Mouse (Mus musculus): ENCODE results near the gene Olfr521. TPM values are rescaled to one million over a fixed set of nuclear protein-coding genes. Genes with fewer than 3 reads are reported as not detected.

Olfr521 gene
- polyA plus RNA-seq, 1 experiment from 2014 or later = not detected

- no peak for ATAC-seq (ENCODE audit: low FRiP score, low TSS enrichment)
- Histone ChIP-seq H3K4me3 (ENCODE audit: low read length) (no peak overlapping the region), H3K27me3 (ENCODE audit: control insufficient read depth, insufficient read depth, low read length) (no peaks in the 10 kb centered on the region)
Measured at GRCm38 (mm10) chr7:99785553-99785952, 22.2 kb downstream of the Olfr521 start.

GRCm38 (mm10) chr7:99786774-99787173 lies 23.5 kb downstream of the Olfr521 start:
- Histone ChIP-seq H3K9ac (ENCODE audit: low read depth, low read length) (no peak overlapping the region), H3K9me3 (ENCODE audit: control insufficient read depth, low read length) (no peaks in the 10 kb centered on the region), H3K27me3 (ENCODE audit: control insufficient read depth, insufficient read depth, low read length) (no peaks in the 10 kb centered on the region), H3K4me2 (replicated peaks; ENCODE audit: low read depth, low read length) (no peak overlapping the region), H3K4me3 (ENCODE audit: low read length) (no peak overlapping the region), H3K27ac (ENCODE audit: low read depth, low read length) (no peak overlapping the region), H3K36me3 (ENCODE audit: control insufficient read depth, insufficient read depth, low read length) (no peaks in the 10 kb centered on the region), H3K4me1 (ENCODE audit: control insufficient read depth, insufficient read depth, low read length) (no peaks in the 10 kb centered on the region)
- 93% methylated on average over 3 of the region's 3 CpGs for WGBS
- no peak for ATAC-seq (ENCODE audit: low FRiP score, low TSS enrichment)

More at GRCm38 (mm10) chr7:99785553-99785952, 22.2 kb downstream of the Olfr521 start:
- Histone ChIP-seq H3K9ac (ENCODE audit: low read depth, low read length) (no peak overlapping the region), H3K4me1 (ENCODE audit: control insufficient read depth, insufficient read depth, low read length) (no peaks in the 10 kb centered on the region), H3K9me3 (ENCODE audit: control insufficient read depth, low read length) (no peaks in the 10 kb centered on the region), H3K4me2 (replicated peaks; ENCODE audit: low read depth, low read length) (no peak overlapping the region), H3K36me3 (ENCODE audit: control insufficient read depth, insufficient read depth, low read length) (no peaks in the 10 kb centered on the region), H3K27ac (ENCODE audit: low read depth, low read length) (no peak overlapping the region)
- 85% methylated on average over 3 of the region's 3 CpGs for WGBS

GRCm38 (mm10) chr7:99787935-99788334 lies 24.6 kb downstream of the Olfr521 start:
- H3K4me3 ChIP-seq (ENCODE audit: low read length) = no peak overlapping the region
- no peaks in the 10 kb centered on the region for H3K27me3 ChIP-seq (ENCODE audit: control insufficient read depth, insufficient read depth, low read length)
- no peak overlapping the region for H3K9ac ChIP-seq (ENCODE audit: low read depth, low read length)
- no peak overlapping the region for H3K27ac ChIP-seq (ENCODE audit: low read depth, low read length)
- WGBS = 23% methylated on average over 2 of the region's 2 CpGs
- no peak for ATAC-seq (ENCODE audit: low FRiP score, low TSS enrichment)
- H3K4me2 ChIP-seq (replicated peaks; ENCODE audit: low read depth, low read length) = no peak overlapping the region
- H3K4me1 ChIP-seq (ENCODE audit: control insufficient read depth, insufficient read depth, low read length) = no peaks in the 10 kb centered on the region
- H3K36me3 ChIP-seq (ENCODE audit: control insufficient read depth, insufficient read depth, low read length) = no peaks in the 10 kb centered on the region
- H3K9me3 ChIP-seq (ENCODE audit: control insufficient read depth, low read length) = no peaks in the 10 kb centered on the region

- Histone ChIP-seq H3K9ac (ENCODE audit: low read depth, low read length) (no peak overlapping the region), H3K4me2 (replicated peaks; ENCODE audit: low read depth, low read length) (no peak overlapping the region), H3K27ac (ENCODE audit: low read depth, low read length) (no peak overlapping the region), H3K27me3 (ENCODE audit: control insufficient read depth, insufficient read depth, low read length) (no peaks in the 10 kb centered on the region), H3K4me1 (ENCODE audit: control insufficient read depth, insufficient read depth, low read length) (no peaks in the 10 kb centered on the region), H3K9me3 (ENCODE audit: control insufficient read depth, low read length) (no peaks in the 10 kb centered on the region), H3K36me3 (ENCODE audit: control insufficient read depth, insufficient read depth, low read length) (no peaks in the 10 kb centered on the region), H3K4me3 (ENCODE audit: low read length) (no peak overlapping the region)
- no peak for ATAC-seq (ENCODE audit: low FRiP score, low TSS enrichment)
- WGBS = 19% methylated on average over 5 of the region's 5 CpGs
Measured at GRCm38 (mm10) chr7:99788563-99788962, 25.3 kb downstream of the Olfr521 start.

- Histone ChIP-seq H3K27me3 (ENCODE audit: control insufficient read depth, insufficient read depth, low read length) (no peaks in the 10 kb centered on the region), H3K36me3 (ENCODE audit: control insufficient read depth, insufficient read depth, low read length) (no peaks in the 10 kb centered on the region), H3K4me3 (ENCODE audit: low read length) (no peak overlapping the region), H3K27ac (ENCODE audit: low read depth, low read length) (no peak overlapping the region), H3K4me1 (ENCODE audit: control insufficient read depth, insufficient read depth, low read length) (peaks cover 6% of the 10 kb centered on the region), H3K9me3 (ENCODE audit: control insufficient read depth, low read length) (no peaks in the 10 kb centered on the region), H3K9ac (ENCODE audit: low read depth, low read length) (no peak overlapping the region), H3K4me2 (replicated peaks; ENCODE audit: low read depth, low read length) (no peak overlapping the region)
- ATAC-seq (ENCODE audit: low FRiP score, low TSS enrichment) = no peak
- 66% methylated on average over 10 of the region's 10 CpGs for WGBS
Measured at GRCm38 (mm10) chr7:99790816-99791215, 27.5 kb downstream of the Olfr521 start.

- WGBS = 35% methylated on average over 2 of the region's 2 CpGs
- Histone ChIP-seq H3K4me1 (ENCODE audit: control insufficient read depth, insufficient read depth, low read length) (peaks cover 8% of the 10 kb centered on the region), H3K27me3 (ENCODE audit: control insufficient read depth, insufficient read depth, low read length) (0 out of 2 replicates have a peak, but pooled peaks cover 4% of the 10 kb centered on the region), H3K4me3 (ENCODE audit: low read length) (no peak overlapping the region), H3K27ac (ENCODE audit: low read depth, low read length) (no peak overlapping the region), H3K36me3 (ENCODE audit: control insufficient read depth, insufficient read depth, low read length) (no peaks in the 10 kb centered on the region), H3K9me3 (ENCODE audit: control insufficient read depth, low read length) (no peaks in the 10 kb centered on the region), H3K9ac (ENCODE audit: low read depth, low read length) (no peak overlapping the region), H3K4me2 (replicated peaks; ENCODE audit: low read depth, low read length) (no peak overlapping the region)
- no peak for ATAC-seq (ENCODE audit: low FRiP score, low TSS enrichment)
Measured at GRCm38 (mm10) chr7:99794096-99794495, 30.8 kb downstream of the Olfr521 start.

GRCm38 (mm10) chr7:99795192-99795981 lies 32.1 kb downstream of the Olfr521 start:
- Histone ChIP-seq H3K27ac (ENCODE audit: low read depth, low read length) (no peak overlapping the region), H3K36me3 (ENCODE audit: control insufficient read depth, insufficient read depth, low read length) (no peaks in the 10 kb centered on the region), H3K4me1 (ENCODE audit: control insufficient read depth, insufficient read depth, low read length) (peaks cover 8% of the 10 kb centered on the region), H3K9me3 (ENCODE audit: control insufficient read depth, low read length) (no peaks in the 10 kb centered on the region), H3K4me2 (replicated peaks; ENCODE audit: low read depth, low read length) (peak overlapping the region; percentile 43), H3K27me3 (ENCODE audit: control insufficient read depth, insufficient read depth, low read length) (0 out of 2 replicates have a peak, but pooled peaks cover 4% of the 10 kb centered on the region), H3K9ac (ENCODE audit: low read depth, low read length) (no peak overlapping the region; the same call in 1 of the 2 replicates), H3K4me3 (ENCODE audit: low read length) (peak overlapping the region; percentile 13)
- peak; percentile 59 for ATAC-seq (ENCODE audit: low FRiP score, low TSS enrichment)
- WGBS = 6% methylated on average over 17 of the region's 17 CpGs

GRCm38 (mm10) chr7:99796471-99796870 lies 33.2 kb downstream of the Olfr521 start:
- no peaks in the 10 kb centered on the region for H3K9me3 ChIP-seq (ENCODE audit: control insufficient read depth, low read length)
- no peak for ATAC-seq (ENCODE audit: low FRiP score, low TSS enrichment)
- H3K4me3 ChIP-seq (ENCODE audit: low read length) = no peak overlapping the region
- no peaks in the 10 kb centered on the region for H3K36me3 ChIP-seq (ENCODE audit: control insufficient read depth, insufficient read depth, low read length)
- H3K27ac ChIP-seq (ENCODE audit: low read depth, low read length) = no peak overlapping the region
- no peak overlapping the region for H3K9ac ChIP-seq (ENCODE audit: low read depth, low read length)
- H3K4me2 ChIP-seq (replicated peaks; ENCODE audit: low read depth, low read length) = no peak overlapping the region
- peaks cover 8% of the 10 kb centered on the region for H3K4me1 ChIP-seq (ENCODE audit: control insufficient read depth, insufficient read depth, low read length)
- H3K27me3 ChIP-seq (ENCODE audit: control insufficient read depth, insufficient read depth, low read length) = 0 out of 2 replicates have a peak, but pooled peaks cover 4% of the 10 kb centered on the region
- WGBS = 78% methylated on average over 3 of the region's 3 CpGs

- H3K4me3 ChIP-seq (ENCODE audit: low read length) = no peak overlapping the region
- no peaks in the 10 kb centered on the region for H3K36me3 ChIP-seq (ENCODE audit: control insufficient read depth, insufficient read depth, low read length)
- H3K9me3 ChIP-seq (ENCODE audit: control insufficient read depth, low read length) = no peaks in the 10 kb centered on the region
- 85% methylated on average over 3 of the region's 3 CpGs for WGBS
- 0 out of 2 replicates have a peak, but pooled peaks cover 4% of the 10 kb centered on the region for H3K27me3 ChIP-seq (ENCODE audit: control insufficient read depth, insufficient read depth, low read length)
- no peak overlapping the region for H3K27ac ChIP-seq (ENCODE audit: low read depth, low read length)
- no peak overlapping the region for H3K4me2 ChIP-seq (replicated peaks; ENCODE audit: low read depth, low read length)
- no peak overlapping the region for H3K9ac ChIP-seq (ENCODE audit: low read depth, low read length)
- peaks cover 8% of the 10 kb centered on the region for H3K4me1 ChIP-seq (ENCODE audit: control insufficient read depth, insufficient read depth, low read length)
- ATAC-seq (ENCODE audit: low FRiP score, low TSS enrichment) = no peak
Measured at GRCm38 (mm10) chr7:99797261-99797660, 34.0 kb downstream of the Olfr521 start.
